9 mouse cellular contexts compared by ENCODE assay signal in the genomic region with DNA sequence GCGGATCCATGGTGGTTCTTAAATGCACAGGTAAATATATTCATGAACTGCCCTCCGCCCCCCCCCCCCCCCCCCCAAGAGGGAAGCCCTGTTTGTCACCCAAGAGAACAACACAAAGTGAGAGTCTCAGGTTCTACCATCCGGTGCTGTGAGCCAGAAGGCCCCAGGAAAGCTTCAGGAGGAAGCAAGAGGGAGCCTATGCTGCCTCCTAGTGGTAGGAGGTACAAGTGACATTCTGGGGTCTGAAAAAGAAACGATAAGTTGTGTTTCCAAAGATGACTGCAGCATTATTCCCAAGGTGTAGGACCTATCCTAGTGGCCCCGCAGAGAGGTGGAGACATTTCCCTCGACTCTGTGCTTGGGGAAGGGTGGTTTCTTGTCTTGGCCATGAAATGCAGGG.
A peak's percentile ranks its signal among the peaks of the same experiment; 100 is the strongest.
DNase-seq lines count a peak whose midpoint lies in the region; ATAC-seq and TF ChIP-seq lines count a peak whose summit lies in the region.
"Had no signal": no experiment of that assay in that cellular context is flagged by ENCODE, and none has a peak within 500 bp of the region (broad histone marks: within the 10 kb centered on the region; RNA-seq: fewer than 3 reads in every experiment).

No protein-coding gene starts in this region.

- H3K27me3 ChIP-seq in heart, embryonic 12.5 days (replicated peaks), result no peaks in the 10 kb centered on the region
- H3K27me3 ChIP-seq in testis, adult 2 months (ENCODE audit: control insufficient read depth, insufficient read depth, low read length), result no peaks in the 10 kb centered on the region
- H3K27me3 ChIP-seq: liver, embryonic 15.5 days had no signal

- WGBS in heart, embryonic 12.5 days, result 41% methylated on average over 6 of the region's 6 CpGs

- H3K9me3 ChIP-seq in heart, embryonic 12.5 days (replicated peaks), result no peaks in the 10 kb centered on the region
- H3K9me3 ChIP-seq: liver, embryonic 15.5 days had no signal

- TF ChIP-seq CTCF in brain, embryonic 14.5 days (IDR thresholded peaks at IDR 0.05; ENCODE audit: borderline replicate concordance, extremely low read depth, insufficient read depth, insufficient read length), result peak; percentile 61
- TF ChIP-seq CTCF in testis, adult 2 months (IDR thresholded peaks at IDR 0.05; ENCODE audit: control insufficient read depth, insufficient read depth, insufficient replicate concordance, low read depth, low read length), result peak; percentile 69; the same call in 1 of the 2 replicates

- DNase-seq in heart, adult 18-20 months, result peak; percentile 32 to 56
- peak; percentile 10 to 11 for DNase-seq in B cell, adult 2 months
- no peak for DNase-seq in brain, embryonic 14.5 days (ENCODE audit: low read depth)
- DNase-seq in kidney, postnatal 14 days, result peak; percentile 56
- no peak for DNase-seq in left cerebral cortex, postnatal 36 days (ENCODE audit: low spot score in 2 of 2)
- no peak for DNase-seq in cerebellum, adult 11-12 months

- no peak for TF ChIP-seq POLR2A in brain, embryonic 14.5 days (IDR thresholded peaks at IDR 0.05; ENCODE audit: borderline replicate concordance, extremely low read depth, insufficient read depth, insufficient read length, poor library complexity, severe bottlenecking)
- TF ChIP-seq POLR2A in testis, adult 2 months (IDR thresholded peaks at IDR 0.05; ENCODE audit: control insufficient read depth, low read depth, low read length), result no peak

- peaks cover 5% of the 10 kb centered on the region; the same call in 1 of the 2 replicates for H3K4me1 ChIP-seq in heart, embryonic 12.5 days (replicated peaks)
- no peaks in the 10 kb centered on the region for H3K4me1 ChIP-seq in testis, adult 2 months (ENCODE audit: control insufficient read depth, insufficient read depth, low read length)

- H3K27ac ChIP-seq in heart, embryonic 12.5 days (ENCODE audit: poor library complexity, severe bottlenecking), result no peak overlapping the region
- H3K27ac ChIP-seq in testis, adult 2 months (ENCODE audit: control insufficient read depth, insufficient read depth, low read depth, low read length), result no peak overlapping the region
- H3K27ac ChIP-seq: liver, embryonic 15.5 days had no signal

- no peak overlapping the region for H3K4me2 ChIP-seq in heart, embryonic 12.5 days
- H3K4me2 ChIP-seq: liver, embryonic 15.5 days had no signal

- no peak overlapping the region for H3K9ac ChIP-seq in heart, embryonic 12.5 days
- H3K9ac ChIP-seq: liver, embryonic 15.5 days had no signal

- no peaks in the 10 kb centered on the region for H3K36me3 ChIP-seq in heart, embryonic 12.5 days
- H3K36me3 ChIP-seq in testis, adult 2 months (ENCODE audit: control insufficient read depth, insufficient read depth, low read length), result no peaks in the 10 kb centered on the region
- H3K36me3 ChIP-seq: liver, embryonic 15.5 days had no signal

- no peak for ATAC-seq in heart, embryonic 12.5 days (ENCODE audit: insufficient number of reproducible peaks, low FRiP score)

- intact Hi-C loops in left cerebral cortex, postnatal 36 days (cut with DNase I), result loop anchor here (10.0 kb wide), 1 partner anchor 194 kb away; no protein-coding TSS in a partner anchor

- H3K4me3 ChIP-seq in heart, embryonic 12.5 days, result no peak overlapping the region
- H3K4me3 ChIP-seq in testis, adult 2 months (ENCODE audit: control insufficient read depth, low read depth, low read length), result no peak overlapping the region
- H3K4me3 ChIP-seq: liver, embryonic 15.5 days had no signal

Comparison
In these comparisons a context has a peak if more than half of its experiments do, and no peak if none do; other contexts are left out.
1. DNase-seq: peak in heart, adult 18-20 months (2 of 2), B cell, adult 2 months (2 of 2) and kidney, postnatal 14 days (single experiment); none in brain, embryonic 14.5 days (single experiment), left cerebral cortex, postnatal 36 days (0 of 2) and cerebellum, adult 11-12 months (single experiment).